Mouse (Mus musculus) forebrain, embryonic 15.5 days (tissue): ENCODE measurements around the gene Syt1. TPM values are rescaled to one million over a fixed set of nuclear protein-coding genes. Genes with fewer than 3 reads are reported as not detected.

Source experiments
- ATAC-seq: fragments of 200-750 bp; cut with Nextera tagmentation; replicated peaks from 2 replicates; pipeline ENCODE4 v1.8.0; 2017; ENCODE audit warnings: mild to moderate bottlenecking, moderate TSS enrichment, moderate library complexity
- H3K27ac ChIP-seq: fragments of 300-500 bp; sonication (generic); replicated peaks from 2 replicates; pipeline ENCODE4 v1.5.1; 2015; ENCODE audit warnings: mild to moderate bottlenecking, inconsistent platforms
- H3K27me3 ChIP-seq: fragments of 300-500 bp; sonication (generic); 2 replicates; pipeline ENCODE4 v1.6.1; 2015; ENCODE audit warnings: inconsistent platforms
- H3K36me3 ChIP-seq: fragments of 300-500 bp; sonication (generic); 2 replicates; pipeline ENCODE4 v1.6.1; 2015; ENCODE audit warnings: mild to moderate bottlenecking, inconsistent platforms
- H3K4me1 ChIP-seq: fragments of 300-500 bp; sonication (generic); 2 replicates; pipeline ENCODE4 v1.6.1; 2015; ENCODE audit warnings: inconsistent platforms
- H3K4me2 ChIP-seq: fragments of 300-500 bp; sonication (generic); replicated peaks from 2 replicates; pipeline ENCODE4 v1.6.1; 2015; ENCODE audit warnings: mild to moderate bottlenecking, inconsistent platforms
- H3K4me3 ChIP-seq: fragments of 300-500 bp; sonication (generic); 2 replicates; pipeline ENCODE4 v1.5.1; 2015; ENCODE audit warnings: mild to moderate bottlenecking, inconsistent platforms
- H3K9ac ChIP-seq: fragments of 300-500 bp; sonication (generic); replicated peaks from 2 replicates; pipeline ENCODE4 v1.6.1; 2015; ENCODE audit warnings: mild to moderate bottlenecking, inconsistent platforms
- H3K9me3 ChIP-seq: fragments of 300-500 bp; sonication (generic); 2 replicates; pipeline ENCODE4 v1.6.1; 2016; ENCODE audit warnings: inconsistent platforms
- WGBS: fragments of 180-500 bp; shearing (Covaris S2); methylation state at CpG from one replicate; pipeline ENCODE4 v1.1.7; 2015; ENCODE audit warnings: mixed read lengths; 5-methylcytosine and 5-hydroxymethylcytosine counted together
- polyA plus RNA-seq: library from polyadenylated mRNA; unstranded; fragments of >200 nt; fragmentation: Nextera tagmentation; extraction: Ambion mirVana; gene quantifications from 2 replicates; pipeline ENCODE4 v1.2.1, GENCODE M21; 2015

Syt1 gene
- polyA plus RNA-seq, 1 experiment from 2014 or later, result 83.0 TPM

- H3K27me3 ChIP-seq, result no peaks in the 10 kb centered on the region
- H3K27ac ChIP-seq, result no peak overlapping the region
- H3K4me2 ChIP-seq, result no peak overlapping the region
- H3K9ac ChIP-seq, result no peak overlapping the region
- WGBS, result 97% methylated on average over 3 of the region's 3 CpGs
- H3K9me3 ChIP-seq, result no peaks in the 10 kb centered on the region
- no peak overlapping the region for H3K4me3 ChIP-seq
- H3K36me3 ChIP-seq, result no peaks in the 10 kb centered on the region
- H3K4me1 ChIP-seq, result no peaks in the 10 kb centered on the region
- ATAC-seq, result no peak
Observed at GRCm38 (mm10) chr10:108589355-108589754, 421.4 kb downstream of the Syt1 start.

- H3K27me3 ChIP-seq, result no peaks in the 10 kb centered on the region
- H3K4me2 ChIP-seq, result no peak overlapping the region
- no peak overlapping the region for H3K9ac ChIP-seq
- H3K27ac ChIP-seq, result no peak overlapping the region
- no peaks in the 10 kb centered on the region for H3K36me3 ChIP-seq
- H3K9me3 ChIP-seq, result no peaks in the 10 kb centered on the region
- WGBS, result 84% methylated on average over 3 of the region's 3 CpGs
- no peaks in the 10 kb centered on the region for H3K4me1 ChIP-seq
- H3K4me3 ChIP-seq, result no peak overlapping the region
- no peak for ATAC-seq
Observed at GRCm38 (mm10) chr10:108588924-108589323, 421.9 kb downstream of the Syt1 start.

- H3K4me1 ChIP-seq, result peaks cover 21% of the 10 kb centered on the region
- WGBS, result 15% methylated on average over 11 of the region's 11 CpGs
- no peak for ATAC-seq
- H3K27me3 ChIP-seq, result no peaks in the 10 kb centered on the region
- H3K36me3 ChIP-seq, result no peaks in the 10 kb centered on the region
- H3K4me3 ChIP-seq, result no peak overlapping the region
- no peak overlapping the region for H3K27ac ChIP-seq
- H3K9ac ChIP-seq, result no peak overlapping the region; the same call in 1 of the 2 replicates
- no peaks in the 10 kb centered on the region for H3K9me3 ChIP-seq
- H3K4me2 ChIP-seq, result peak overlapping the region; percentile 19
Observed at GRCm38 (mm10) chr10:108583694-108584093, 427.1 kb downstream of the Syt1 start.

GRCm38 (mm10) chr10:108582397-108582730 lies 428.4 kb downstream of the Syt1 start:
- 87% methylated on average over 3 of the region's 3 CpGs for WGBS
- Histone ChIP-seq H3K27ac (no peak overlapping the region), H3K9ac (no peak overlapping the region), H3K9me3 (no peaks in the 10 kb centered on the region), H3K27me3 (no peaks in the 10 kb centered on the region), H3K4me2 (no peak overlapping the region), H3K4me1 (peaks cover 21% of the 10 kb centered on the region), H3K4me3 (no peak overlapping the region), H3K36me3 (no peaks in the 10 kb centered on the region)
- no peak for ATAC-seq

GRCm38 (mm10) chr10:108581555-108582396 lies 429.0 kb downstream of the Syt1 start:
- no peaks in the 10 kb centered on the region for H3K9me3 ChIP-seq
- WGBS, result 46% methylated on average over 12 of the region's 12 CpGs
- H3K27me3 ChIP-seq, result no peaks in the 10 kb centered on the region
- H3K4me3 ChIP-seq, result no peak overlapping the region
- ATAC-seq, result peak; percentile 57
- no peaks in the 10 kb centered on the region for H3K36me3 ChIP-seq
- peak overlapping the region; percentile 19; the same call in 1 of the 2 replicates for H3K4me2 ChIP-seq
- no peak overlapping the region for H3K9ac ChIP-seq
- H3K27ac ChIP-seq, result peak overlapping the region; percentile 74
- peaks cover 21% of the 10 kb centered on the region for H3K4me1 ChIP-seq

GRCm38 (mm10) chr10:108580786-108581420 lies 429.9 kb downstream of the Syt1 start:
- Histone ChIP-seq H3K4me1 (peaks cover 21% of the 10 kb centered on the region), H3K27me3 (no peaks in the 10 kb centered on the region), H3K9me3 (no peaks in the 10 kb centered on the region), H3K36me3 (no peaks in the 10 kb centered on the region), H3K27ac (peak overlapping the region; percentile 74), H3K4me3 (no peak overlapping the region), H3K4me2 (peak overlapping the region; percentile 19; the same call in 1 of the 2 replicates), H3K9ac (no peak overlapping the region)
- 20% methylated on average over 9 of the region's 9 CpGs for WGBS
- ATAC-seq, result peak; percentile 78

- Histone ChIP-seq H3K27ac (no peak overlapping the region), H3K4me3 (no peak overlapping the region), H3K9ac (no peak overlapping the region), H3K4me1 (peaks cover 21% of the 10 kb centered on the region), H3K27me3 (no peaks in the 10 kb centered on the region), H3K36me3 (no peaks in the 10 kb centered on the region), H3K9me3 (no peaks in the 10 kb centered on the region), H3K4me2 (no peak overlapping the region)
- WGBS, result 75% methylated on average over 4 of the region's 4 CpGs
- ATAC-seq, result no peak
Observed at GRCm38 (mm10) chr10:108579396-108579795, 431.4 kb downstream of the Syt1 start.

- Histone ChIP-seq H3K4me3 (no peak overlapping the region), H3K27me3 (no peaks in the 10 kb centered on the region), H3K27ac (no peak overlapping the region), H3K4me1 (peaks cover 16% of the 10 kb centered on the region), H3K36me3 (no peaks in the 10 kb centered on the region), H3K4me2 (no peak overlapping the region), H3K9me3 (no peaks in the 10 kb centered on the region), H3K9ac (no peak overlapping the region)
- no peak for ATAC-seq
Observed at GRCm38 (mm10) chr10:108577611-108578010, 433.2 kb downstream of the Syt1 start.

GRCm38 (mm10) chr10:108572764-108573163 lies 438.0 kb downstream of the Syt1 start:
- no peak overlapping the region for H3K9ac ChIP-seq
- peaks cover 5% of the 10 kb centered on the region; the same call in 1 of the 2 replicates for H3K4me1 ChIP-seq
- H3K4me2 ChIP-seq, result no peak overlapping the region
- no peak overlapping the region for H3K27ac ChIP-seq
- 67% methylated on average over 4 of the region's 4 CpGs for WGBS
- H3K27me3 ChIP-seq, result no peaks in the 10 kb centered on the region
- H3K9me3 ChIP-seq, result no peaks in the 10 kb centered on the region
- ATAC-seq, result no peak
- no peaks in the 10 kb centered on the region for H3K36me3 ChIP-seq
- no peak overlapping the region for H3K4me3 ChIP-seq

GRCm38 (mm10) chr10:108571104-108571503 lies 439.7 kb downstream of the Syt1 start:
- WGBS, result 41% methylated on average over 5 of the region's 5 CpGs
- H3K9me3 ChIP-seq, result no peaks in the 10 kb centered on the region
- peaks cover 5% of the 10 kb centered on the region; the same call in 1 of the 2 replicates for H3K4me1 ChIP-seq
- H3K4me3 ChIP-seq, result no peak overlapping the region
- no peak overlapping the region for H3K4me2 ChIP-seq
- no peaks in the 10 kb centered on the region for H3K36me3 ChIP-seq
- H3K27ac ChIP-seq, result no peak overlapping the region
- H3K9ac ChIP-seq, result no peak overlapping the region
- H3K27me3 ChIP-seq, result no peaks in the 10 kb centered on the region
- no peak for ATAC-seq

- ATAC-seq, result no peak
- no peaks in the 10 kb centered on the region for H3K36me3 ChIP-seq
Observed at GRCm38 (mm10) chr10:108569568-108570139, 441.1 kb downstream of the Syt1 start.

GRCm38 (mm10) chr10:108568925-108569324 lies 441.9 kb downstream of the Syt1 start:
- H3K4me3 ChIP-seq, result no peak overlapping the region
- H3K4me1 ChIP-seq, result peaks cover 5% of the 10 kb centered on the region; the same call in 1 of the 2 replicates
- no peak overlapping the region for H3K27ac ChIP-seq
- no peaks in the 10 kb centered on the region for H3K9me3 ChIP-seq
- no peaks in the 10 kb centered on the region for H3K36me3 ChIP-seq
- no peak overlapping the region for H3K4me2 ChIP-seq
- H3K9ac ChIP-seq, result no peak overlapping the region
- ATAC-seq, result no peak
- WGBS, result 57% methylated on average over 6 of the region's 6 CpGs
- no peaks in the 10 kb centered on the region for H3K27me3 ChIP-seq

More at GRCm38 (mm10) chr10:108569568-108570139, 441.1 kb downstream of the Syt1 start:
- peaks cover 5% of the 10 kb centered on the region; the same call in 1 of the 2 replicates for H3K4me1 ChIP-seq
- no peak overlapping the region for H3K4me2 ChIP-seq
- H3K27ac ChIP-seq, result no peak overlapping the region
- no peak overlapping the region for H3K4me3 ChIP-seq
- no peaks in the 10 kb centered on the region for H3K27me3 ChIP-seq
- H3K9ac ChIP-seq, result no peak overlapping the region
- no peaks in the 10 kb centered on the region for H3K9me3 ChIP-seq
- 57% methylated on average over 6 of the region's 6 CpGs for WGBS
